Mouse (Mus musculus) embryonic fibroblast, embryonic 13.5 days (primary cell): Measurements from ENCODE around the gene Ank3.

Experiments
- CTCF ChIP-seq: IDR thresholded peaks from 2 replicates; pipeline ENCODE4 v1.5.1; 2011; ENCODE audit warnings: mild to moderate bottlenecking, control low read depth, low read length, moderate library complexity, borderline replicate concordance; ENCODE audit not compliant: insufficient read depth
- POLR2A ChIP-seq: IDR thresholded peaks from 2 replicates; pipeline ENCODE4 v1.6.1; 2011; ENCODE audit warnings: low read depth, mild to moderate bottlenecking, control low read depth, low read length, moderate library complexity

DNA sequence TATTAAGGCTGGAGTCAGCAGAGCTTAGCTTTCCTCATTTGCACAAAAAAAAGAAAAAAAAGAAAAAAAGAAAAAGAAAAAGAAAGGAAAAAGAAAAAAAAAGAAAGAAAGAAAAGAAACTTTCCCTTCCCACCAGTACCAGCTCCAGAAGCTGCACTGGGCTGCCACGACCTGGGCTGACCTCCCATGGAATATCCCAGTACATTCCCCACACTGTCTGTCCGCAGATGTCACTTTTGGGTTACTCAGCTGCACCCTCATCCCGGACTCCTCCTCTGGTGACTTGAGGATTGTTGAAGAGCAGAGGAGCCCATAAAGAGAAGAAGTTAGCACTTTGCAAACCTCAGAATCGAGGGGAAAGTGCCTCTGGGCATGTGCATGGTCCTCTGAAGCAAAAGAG is 433.7 kb downstream of the Ank3 start:
- no peak for TF ChIP-seq POLR2A
- TF ChIP-seq CTCF = no peak
